Mouse (Mus musculus) intestine, postnatal 0 days (tissue): ENCODE results near the gene Dph5. TPM values are rescaled to one million over a fixed set of nuclear protein-coding genes. Genes with fewer than 3 reads are reported as not detected.

Experiments
- ATAC-seq: fragments of 200-750 bp; cut with Nextera tagmentation; 2 replicates; pipeline ENCODE4 v1.8.0; 2017; ENCODE audit warnings: mild to moderate bottlenecking, moderate TSS enrichment, moderate library complexity
- H3K27ac ChIP-seq: fragments of 300-500 bp; sonication (generic); 2 replicates; pipeline ENCODE4 v1.5.1; 2014; ENCODE audit warnings: mild to moderate bottlenecking, low read depth, low read length, moderate library complexity
- H3K27me3 ChIP-seq: fragments of 300-500 bp; sonication (generic); replicated peaks from 2 replicates; pipeline ENCODE4 v1.6.1; 2014; ENCODE audit warnings: low read length, mixed read lengths; ENCODE audit not compliant: control insufficient read depth, insufficient read depth
- H3K36me3 ChIP-seq: fragments of 300-500 bp; sonication (generic); 2 replicates; pipeline ENCODE4 v1.6.1; 2014; ENCODE audit warnings: mild to moderate bottlenecking, moderate library complexity; ENCODE audit not compliant: control insufficient read depth, insufficient read depth
- H3K4me1 ChIP-seq: fragments of 300-500 bp; sonication (generic); replicated peaks from 2 replicates; pipeline ENCODE4 v1.6.1; 2014; ENCODE audit warnings: antibody characterized with exemption, low read length, mixed read lengths; ENCODE audit not compliant: control insufficient read depth, insufficient read depth
- H3K4me2 ChIP-seq: fragments of 300-500 bp; sonication (generic); replicated peaks from 2 replicates; pipeline ENCODE4 v1.6.1; 2014; ENCODE audit warnings: low read depth, mild to moderate bottlenecking, moderate library complexity
- H3K4me3 ChIP-seq: fragments of 300-500 bp; sonication (generic); 2 replicates; pipeline ENCODE4 v1.5.1; 2014; ENCODE audit warnings: low read depth, low read length
- H3K9ac ChIP-seq: fragments of 300-500 bp; sonication (generic); 2 replicates; pipeline ENCODE4 v1.6.1; 2014; ENCODE audit warnings: mild to moderate bottlenecking, low read depth, low read length
- H3K9me3 ChIP-seq: fragments of 300-500 bp; sonication (generic); 2 replicates; pipeline ENCODE4 v1.6.1; 2016; ENCODE audit warnings: mixed run types; ENCODE audit not compliant: control insufficient read depth
- CTCF ChIP-seq: sonication (generic); IDR thresholded peaks from 2 replicates; pipeline ENCODE4 v1.5.1; 2016; ENCODE audit warnings: low read depth, mild to moderate bottlenecking, control low read depth, antibody characterized with exemption, moderate library complexity
- WGBS: fragments of 180-500 bp; shearing (Covaris S2); extraction: QIAGEN DNeasy Blood & Tissue Kit; methylation state at CpG from one replicate; pipeline ENCODE4 v1.1.7; 2014; 5-methylcytosine and 5-hydroxymethylcytosine counted together
- polyA plus RNA-seq: library from polyadenylated mRNA; unstranded; fragments of >200 nt; fragmentation: Nextera tagmentation; extraction: Ambion mirVana; gene quantifications from 2 replicates; pipeline ENCODE4 v1.2.1, GENCODE M21; 2015

Gene Dph5
- polyA plus RNA-seq, 1 experiment from 2014 or later: 14.0 TPM

DNA sequence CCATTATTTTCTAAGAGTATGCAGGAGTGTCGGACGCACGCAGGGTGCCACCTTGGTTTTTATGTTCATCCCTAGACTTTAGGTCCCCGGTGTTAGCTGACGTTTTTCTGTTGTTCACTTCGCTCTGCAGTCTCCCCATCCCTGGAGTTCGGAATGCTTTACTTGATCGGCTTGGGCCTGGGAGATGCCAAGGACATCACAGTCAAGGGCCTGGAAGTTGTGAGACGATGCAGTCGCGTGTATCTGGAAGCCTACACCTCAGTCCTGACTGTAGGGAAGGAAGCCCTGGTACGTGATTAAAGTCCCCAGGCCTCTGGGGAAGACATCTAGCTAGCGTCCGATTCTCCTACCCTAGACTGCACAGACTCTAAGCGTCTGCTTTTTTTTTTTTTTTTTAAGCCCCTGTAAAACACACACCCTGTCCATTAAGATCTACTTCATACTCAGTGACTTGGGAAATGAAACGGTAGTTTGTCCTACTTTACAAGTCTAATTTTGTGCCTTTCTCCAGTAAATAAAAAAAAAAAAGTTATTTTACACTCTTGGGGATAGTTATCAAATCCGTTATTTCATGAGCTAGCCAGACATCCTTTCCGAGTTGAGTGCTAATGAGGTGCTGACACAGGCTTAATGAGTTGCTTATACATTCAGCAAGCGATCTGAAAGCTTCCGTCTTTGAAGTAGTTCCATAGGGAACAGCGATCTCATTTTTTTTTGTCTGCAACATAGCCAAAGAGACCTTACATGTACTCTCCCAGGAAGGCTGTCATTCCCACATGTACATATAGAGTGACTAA, 871 bp downstream of the Dph5 start:
- Histone ChIP-seq H3K4me1 (no peaks in the 10 kb centered on the region), H3K9ac (peak overlapping the region; percentile 70), H3K27me3 (no peaks in the 10 kb centered on the region), H3K36me3 (0 out of 2 replicates have a peak, but pooled peaks cover 4% of the 10 kb centered on the region), H3K4me2 (peak overlapping the region; percentile 69), H3K27ac (peak overlapping the region; percentile 72; the same call in 1 of the 2 replicates), H3K9me3 (no peaks in the 10 kb centered on the region), H3K4me3 (peak overlapping the region; percentile 92)
- no peak for TF ChIP-seq CTCF
- WGBS: 4% methylated on average over 21 of the region's 21 CpGs
- peak; percentile 41 for ATAC-seq

DNA sequence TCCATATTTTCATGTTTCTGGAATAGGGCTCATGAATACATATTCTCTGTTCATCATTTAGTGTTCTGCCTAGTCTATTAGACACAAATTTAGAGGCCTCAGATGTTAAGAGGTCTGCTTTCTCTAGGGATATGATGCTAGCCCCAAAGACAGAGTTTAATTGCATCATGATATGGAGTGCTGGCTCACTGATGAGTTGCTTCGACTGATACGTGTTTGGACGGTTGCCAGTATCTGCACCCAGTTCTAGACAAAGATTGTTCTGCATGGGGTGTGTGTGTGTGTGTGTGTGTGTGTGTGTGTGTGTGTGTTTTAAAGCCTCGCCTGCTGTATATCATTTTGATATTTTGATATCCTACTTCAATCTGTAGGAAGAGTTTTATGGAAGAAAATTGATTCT, 4.7 kb downstream of the Dph5 start:
- no peak for TF ChIP-seq CTCF
- Histone ChIP-seq H3K9me3 (no peaks in the 10 kb centered on the region), H3K27me3 (no peaks in the 10 kb centered on the region), H3K27ac (no peak overlapping the region), H3K36me3 (peaks cover 16% of the 10 kb centered on the region; the same call in 1 of the 2 replicates), H3K4me2 (no peak overlapping the region), H3K4me1 (no peaks in the 10 kb centered on the region), H3K4me3 (no peak overlapping the region), H3K9ac (no peak overlapping the region)
- ATAC-seq: no peak
- WGBS: 81% methylated on average over 4 of the region's 4 CpGs

- H3K9ac ChIP-seq: no peak overlapping the region
- WGBS: 93% methylated on average over 2 of the region's 2 CpGs
Measured at GRCm38 (mm10) chr3:115893166-115893565, 5.5 kb downstream of the Dph5 start.

DNA sequence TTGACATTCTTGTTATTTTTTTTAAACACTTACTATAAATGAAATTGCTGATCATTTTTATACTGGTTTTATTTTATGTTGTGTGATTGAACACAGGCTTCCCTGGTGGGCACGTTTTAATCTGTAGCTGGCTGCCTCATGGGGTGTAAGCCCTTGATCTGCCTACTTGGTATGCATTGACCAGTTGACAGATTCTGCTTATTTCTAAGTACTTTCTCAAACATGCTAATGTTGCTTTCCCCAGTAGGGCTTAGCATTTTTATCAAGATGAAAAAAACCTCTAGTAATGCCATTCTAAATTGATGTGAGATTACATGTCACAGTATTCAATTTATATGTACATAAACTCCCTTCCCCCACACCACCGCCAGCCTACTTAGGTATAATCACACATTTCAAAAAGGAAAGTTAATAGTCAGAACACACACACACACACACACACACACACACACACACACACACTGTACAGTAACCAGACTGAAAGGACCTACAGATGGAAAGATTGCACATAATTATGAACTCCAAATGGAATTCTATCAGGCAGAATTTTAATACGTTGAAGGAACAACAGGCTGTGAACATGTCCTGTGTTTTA, 10.8 kb downstream of the Dph5 start:
- no peak overlapping the region for H3K4me2 ChIP-seq
- H3K36me3 ChIP-seq: peaks cover 23% of the 10 kb centered on the region
- no peaks in the 10 kb centered on the region for H3K27me3 ChIP-seq
- WGBS: 90% methylated on average over 3 of the region's 3 CpGs
- no peak overlapping the region for H3K27ac ChIP-seq
- no peak for TF ChIP-seq CTCF
- ATAC-seq: no peak
- H3K9ac ChIP-seq: no peak overlapping the region
- no peaks in the 10 kb centered on the region for H3K9me3 ChIP-seq
- no peaks in the 10 kb centered on the region for H3K4me1 ChIP-seq
- H3K4me3 ChIP-seq: no peak overlapping the region

More at GRCm38 (mm10) chr3:115893166-115893565, 5.5 kb downstream of the Dph5 start:
- Histone ChIP-seq H3K4me1 (no peaks in the 10 kb centered on the region), H3K27ac (no peak overlapping the region), H3K4me2 (no peak overlapping the region), H3K4me3 (no peak overlapping the region), H3K27me3 (no peaks in the 10 kb centered on the region), H3K36me3 (peaks cover 16% of the 10 kb centered on the region; the same call in 1 of the 2 replicates), H3K9me3 (no peaks in the 10 kb centered on the region)
- ATAC-seq: no peak
- no peak for TF ChIP-seq CTCF

GRCm38 (mm10) chr3:115902301-115902956, 14.8 kb downstream of the Dph5 start:
- Histone ChIP-seq H3K27ac (no peak overlapping the region), H3K36me3 (peaks cover 21% of the 10 kb centered on the region), H3K9ac (no peak overlapping the region), H3K4me1 (no peaks in the 10 kb centered on the region), H3K9me3 (no peaks in the 10 kb centered on the region), H3K4me3 (no peak overlapping the region), H3K27me3 (no peaks in the 10 kb centered on the region), H3K4me2 (no peak overlapping the region)
- 82% methylated on average over 9 of the region's 9 CpGs for WGBS
- no peak for TF ChIP-seq CTCF
- no peak for ATAC-seq

DNA sequence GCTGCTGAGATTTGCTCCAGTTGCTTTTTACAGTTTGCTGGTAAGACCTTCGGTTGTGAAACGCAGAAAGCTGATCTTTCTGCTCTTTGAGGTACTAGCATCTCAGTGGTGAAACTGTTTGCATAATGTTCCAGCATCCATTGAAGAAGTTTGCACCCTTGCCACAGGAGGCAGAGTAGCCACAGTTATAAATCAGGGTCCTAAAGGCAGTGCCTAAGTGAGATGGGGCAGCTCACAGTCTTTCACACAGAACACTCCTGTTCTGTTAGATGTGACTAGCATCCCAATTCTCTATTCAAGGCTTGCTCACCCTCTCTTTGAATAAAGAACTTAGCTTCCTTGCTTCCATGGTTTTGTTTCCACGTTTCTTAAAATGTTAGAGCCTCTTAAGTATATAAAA, 17.4 kb downstream of the Dph5 start:
- WGBS: 90% methylated on average over 3 of the region's 3 CpGs
- TF ChIP-seq CTCF: no peak
- no peaks in the 10 kb centered on the region for H3K4me1 ChIP-seq
- no peak for ATAC-seq
- H3K36me3 ChIP-seq: peaks cover 20% of the 10 kb centered on the region
- H3K4me3 ChIP-seq: no peak overlapping the region
- H3K27me3 ChIP-seq: no peaks in the 10 kb centered on the region
- no peak overlapping the region for H3K4me2 ChIP-seq
- no peaks in the 10 kb centered on the region for H3K9me3 ChIP-seq
- H3K27ac ChIP-seq: no peak overlapping the region
- H3K9ac ChIP-seq: no peak overlapping the region
